Mouse (Mus musculus) bone marrow, adult 2 months (tissue): ENCODE data around the gene Mvb12a.

Experiments
- CTCF ChIP-seq: fragments of 200-500 bp; IDR thresholded peaks from 2 replicates; pipeline ENCODE4 v1.5.1; 2011; ENCODE audit warnings: low read length, control low read depth; ENCODE audit not compliant: control insufficient read depth, insufficient read depth
- POLR2A ChIP-seq: fragments of 200-500 bp; IDR thresholded peaks from 2 replicates; pipeline ENCODE4 v1.6.1; 2011; ENCODE audit warnings: low read depth, mild to moderate bottlenecking, control low read depth, low read length, borderline replicate concordance; ENCODE audit not compliant: control insufficient read depth

DNA sequence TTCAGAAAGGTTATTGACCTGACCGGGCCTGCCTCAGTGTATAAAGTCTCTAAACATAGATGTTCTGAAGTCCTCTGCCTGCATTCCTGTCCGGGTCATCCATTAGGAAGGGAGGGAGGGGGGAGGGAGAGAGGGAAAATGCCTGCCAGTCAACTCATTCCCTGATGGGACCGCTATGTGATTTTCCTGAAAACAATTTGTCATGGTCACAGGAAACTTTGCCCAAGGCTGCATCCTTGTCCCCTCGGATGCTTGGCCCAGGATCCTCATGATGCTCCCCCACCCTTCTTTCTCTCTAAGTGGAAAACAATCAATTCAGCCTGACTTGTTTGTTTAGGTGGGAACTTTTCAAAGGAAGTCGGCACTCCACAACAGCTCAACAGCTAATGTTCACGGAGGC, 25.9 kb upstream of the Mvb12a start:
- TF ChIP-seq CTCF (no peak), POLR2A (no peak)
